Mouse (Mus musculus) forebrain, embryonic 11.5 days (tissue): ENCODE results near the gene Cacna1d. TPM values are rescaled to one million over a fixed set of nuclear protein-coding genes. Genes with fewer than 3 reads are reported as not detected.

ENCODE experiments used
- ATAC-seq: fragments of 200-750 bp; cut with Nextera tagmentation; replicated peaks from 2 replicates; pipeline ENCODE4 v1.8.0; 2017; ENCODE audit warnings: moderate TSS enrichment; ENCODE audit not compliant: low FRiP score
- DNase-seq: peaks from one replicate; pipeline ENCODE4 v3.0.0-alpha.2; 2017; ENCODE audit warnings: low spot score
- H3K27ac ChIP-seq: fragments of 300-500 bp; sonication (generic); 2 replicates; pipeline ENCODE4 v1.5.1; 2014; ENCODE audit warnings: low read depth, low read length
- H3K27me3 ChIP-seq: fragments of 300-500 bp; sonication (generic); 2 replicates; pipeline ENCODE4 v1.6.1; 2014; ENCODE audit warnings: mild to moderate bottlenecking, low read length, mixed read lengths; ENCODE audit not compliant: control insufficient read depth, insufficient read depth
- H3K36me3 ChIP-seq: fragments of 300-500 bp; sonication (generic); 2 replicates; pipeline ENCODE4 v1.6.1; 2014; ENCODE audit warnings: mild to moderate bottlenecking, low read length, moderate library complexity, mixed read lengths; ENCODE audit not compliant: control insufficient read depth, insufficient read depth
- H3K4me1 ChIP-seq: fragments of 300-500 bp; sonication (generic); replicated peaks from 2 replicates; pipeline ENCODE4 v1.6.1; 2014; ENCODE audit warnings: low read length, mixed read lengths; ENCODE audit not compliant: control insufficient read depth, insufficient read depth
- H3K4me2 ChIP-seq: fragments of 300-500 bp; sonication (generic); 2 replicates; pipeline ENCODE4 v1.6.1; 2014; ENCODE audit warnings: low read depth, mild to moderate bottlenecking, low read length, moderate library complexity, mixed read lengths; ENCODE audit not compliant: severe bottlenecking
- H3K4me3 ChIP-seq: fragments of 300-500 bp; sonication (generic); 2 replicates; pipeline ENCODE4 v1.5.1; 2014; ENCODE audit warnings: low read depth, low read length
- H3K9ac ChIP-seq: fragments of 300-500 bp; sonication (generic); 2 replicates; pipeline ENCODE4 v1.6.1; 2014; ENCODE audit warnings: low read length
- H3K9me3 ChIP-seq: fragments of 300-500 bp; sonication (generic); 2 replicates; pipeline ENCODE4 v1.6.1; 2016; ENCODE audit warnings: low read length, mixed read lengths; ENCODE audit not compliant: control insufficient read depth
- WGBS: fragments of 180-500 bp; shearing (Covaris S2); extraction: QIAGEN DNeasy Blood & Tissue Kit; methylation state at CpG from one replicate; pipeline ENCODE4 v1.1.7; 2014; 5-methylcytosine and 5-hydroxymethylcytosine counted together
- polyA plus RNA-seq: library from polyadenylated mRNA; unstranded; fragments of >200 nt; fragmentation: Nextera tagmentation; extraction: Ambion mirVana; gene quantifications from 2 replicates; pipeline ENCODE4 v1.2.1, GENCODE M21; 2014

The Cacna1d gene
- polyA plus RNA-seq, 1 experiment from 2014 or later: 1.8 TPM

GRCm38 (mm10) chr14:30078115-30078808 lies 413.0 kb downstream of the Cacna1d start:
- no peak overlapping the region for H3K4me2 ChIP-seq
- WGBS: 83% methylated on average over 15 of the region's 15 CpGs

GRCm38 (mm10) chr14:30075268-30075887 lies 415.9 kb downstream of the Cacna1d start:
- ATAC-seq: no peak
- Histone ChIP-seq H3K9me3 (no peaks in the 10 kb centered on the region), H3K27me3 (no peaks in the 10 kb centered on the region), H3K4me2 (no peak overlapping the region), H3K36me3 (no peaks in the 10 kb centered on the region), H3K4me3 (no peak overlapping the region), H3K27ac (no peak overlapping the region), H3K9ac (no peak overlapping the region), H3K4me1 (no peaks in the 10 kb centered on the region)
- 91% methylated on average over 7 of the region's 7 CpGs for WGBS
- DNase-seq: no peak

More at GRCm38 (mm10) chr14:30078115-30078808, 413.0 kb downstream of the Cacna1d start:
- no peak overlapping the region for H3K4me3 ChIP-seq
- H3K9ac ChIP-seq: no peak overlapping the region
- no peak for ATAC-seq
- H3K9me3 ChIP-seq: no peaks in the 10 kb centered on the region
- H3K36me3 ChIP-seq: no peaks in the 10 kb centered on the region
- H3K27me3 ChIP-seq: no peaks in the 10 kb centered on the region
- H3K27ac ChIP-seq: no peak overlapping the region
- H3K4me1 ChIP-seq: no peaks in the 10 kb centered on the region
- no peak for DNase-seq

- Histone ChIP-seq H3K27ac (no peak overlapping the region), H3K36me3 (no peaks in the 10 kb centered on the region), H3K9me3 (no peaks in the 10 kb centered on the region), H3K4me2 (no peak overlapping the region), H3K9ac (no peak overlapping the region), H3K27me3 (no peaks in the 10 kb centered on the region), H3K4me1 (no peaks in the 10 kb centered on the region), H3K4me3 (no peak overlapping the region)
- ATAC-seq (no peak), DNase-seq (no peak)
- 72% methylated on average over 3 of the region's 3 CpGs for WGBS
Observed at GRCm38 (mm10) chr14:30068566-30068965, 422.7 kb downstream of the Cacna1d start.

DNA sequence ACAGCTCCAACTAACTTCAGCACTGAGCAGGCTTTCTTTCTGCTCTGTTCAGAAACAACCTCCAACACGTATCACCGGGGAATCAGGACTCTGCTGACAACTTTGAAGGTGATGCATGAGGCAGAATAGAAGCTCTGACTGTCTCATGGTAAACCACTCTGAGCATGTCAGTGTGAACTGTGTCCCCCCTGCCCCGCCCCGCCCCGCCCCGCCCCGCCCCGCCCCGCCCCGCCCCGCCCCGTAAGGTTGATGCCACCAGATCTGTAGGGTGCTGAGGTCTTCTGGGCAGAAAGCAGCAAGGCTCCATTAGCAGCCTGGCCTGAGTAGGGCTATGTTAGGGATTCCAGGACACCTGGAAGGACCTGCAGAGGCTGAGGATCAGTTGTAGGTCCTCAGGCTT lies 424.5 kb downstream of the Cacna1d start:
- H3K36me3 ChIP-seq: no peaks in the 10 kb centered on the region
- WGBS: 91% methylated on average over 12 of the region's 12 CpGs
- ATAC-seq (no peak), DNase-seq (no peak)
- H3K9me3 ChIP-seq: no peaks in the 10 kb centered on the region
- H3K4me2 ChIP-seq: no peak overlapping the region
- H3K9ac ChIP-seq: no peak overlapping the region
- no peak overlapping the region for H3K4me3 ChIP-seq
- H3K27ac ChIP-seq: no peak overlapping the region
- H3K27me3 ChIP-seq: no peaks in the 10 kb centered on the region
- H3K4me1 ChIP-seq: no peaks in the 10 kb centered on the region

DNA sequence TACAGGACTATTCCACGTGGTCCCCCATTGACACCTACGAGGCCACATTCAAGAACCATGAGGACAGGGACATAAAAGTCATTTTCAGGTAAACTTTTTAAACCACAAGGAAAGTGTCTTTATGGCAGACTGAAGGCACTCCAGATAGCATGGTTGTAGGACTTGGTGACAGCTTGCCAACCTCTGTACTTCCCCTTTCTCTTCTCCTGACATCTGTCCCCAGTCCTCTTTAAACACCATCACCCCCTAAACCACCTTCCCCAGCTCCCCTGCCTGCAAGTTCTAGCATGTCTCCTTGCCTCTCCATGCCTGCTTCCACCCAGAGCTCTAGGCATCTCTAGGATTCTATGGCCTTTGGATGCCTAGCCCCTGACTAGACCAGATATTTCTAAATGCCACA lies 426.4 kb downstream of the Cacna1d start:
- no peak overlapping the region for H3K9ac ChIP-seq
- H3K36me3 ChIP-seq: no peaks in the 10 kb centered on the region
- H3K4me1 ChIP-seq: no peaks in the 10 kb centered on the region
- H3K9me3 ChIP-seq: no peaks in the 10 kb centered on the region
- ATAC-seq: no peak
- 87% methylated on average over 2 of the region's 2 CpGs for WGBS
- H3K4me3 ChIP-seq: no peak overlapping the region
- DNase-seq: no peak
- H3K27me3 ChIP-seq: no peaks in the 10 kb centered on the region
- no peak overlapping the region for H3K4me2 ChIP-seq
- no peak overlapping the region for H3K27ac ChIP-seq

GRCm38 (mm10) chr14:30056031-30056766 lies 435.1 kb downstream of the Cacna1d start:
- Histone ChIP-seq H3K27ac (no peak overlapping the region), H3K27me3 (no peaks in the 10 kb centered on the region), H3K9ac (no peak overlapping the region), H3K9me3 (no peaks in the 10 kb centered on the region), H3K4me3 (no peak overlapping the region), H3K4me1 (peaks cover 2% of the 10 kb centered on the region; the same call in 1 of the 2 replicates), H3K36me3 (no peaks in the 10 kb centered on the region), H3K4me2 (no peak overlapping the region)
- DNase-seq (no peak), ATAC-seq (0 out of 2 replicates have a peak, but pooled peaks have one; percentile 2)
- 62% methylated on average over 13 of the region's 13 CpGs for WGBS

DNA sequence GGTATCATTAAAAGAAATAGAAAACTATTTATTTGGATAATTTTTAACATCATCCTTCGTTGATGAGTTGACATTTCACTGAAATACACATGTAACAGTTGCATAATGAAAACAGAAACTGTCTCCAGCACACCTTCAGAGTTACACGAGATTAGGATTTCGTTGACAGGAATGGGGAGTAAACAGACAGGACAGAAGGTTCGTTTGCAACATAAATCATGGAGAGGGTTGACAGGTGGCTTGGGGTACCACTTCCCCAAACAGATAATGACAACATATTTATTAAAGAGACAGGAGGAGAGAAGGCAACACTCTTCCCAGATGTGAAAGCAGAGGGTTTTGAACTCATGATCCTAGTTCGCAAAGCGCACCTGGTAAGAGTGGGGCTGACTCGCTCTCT lies 436.3 kb downstream of the Cacna1d start:
- Histone ChIP-seq H3K27ac (no peak overlapping the region), H3K4me1 (peaks cover 2% of the 10 kb centered on the region; the same call in 1 of the 2 replicates), H3K4me2 (no peak overlapping the region), H3K9ac (no peak overlapping the region), H3K27me3 (no peaks in the 10 kb centered on the region), H3K4me3 (no peak overlapping the region), H3K9me3 (no peaks in the 10 kb centered on the region), H3K36me3 (no peaks in the 10 kb centered on the region)
- ATAC-seq (no peak), DNase-seq (no peak)
- 84% methylated on average over 7 of the region's 7 CpGs for WGBS

GRCm38 (mm10) chr14:30050280-30050679 lies 441.0 kb downstream of the Cacna1d start:
- no peaks in the 10 kb centered on the region for H3K27me3 ChIP-seq
- no peak for ATAC-seq
- no peak overlapping the region for H3K27ac ChIP-seq
- no peak for DNase-seq
- no peaks in the 10 kb centered on the region for H3K9me3 ChIP-seq
- no peaks in the 10 kb centered on the region for H3K4me1 ChIP-seq
- no peaks in the 10 kb centered on the region for H3K36me3 ChIP-seq
- no peak overlapping the region for H3K4me2 ChIP-seq
- WGBS: 87% methylated on average over 8 of the region's 8 CpGs
- no peak overlapping the region for H3K4me3 ChIP-seq
- no peak overlapping the region for H3K9ac ChIP-seq
